Mouse (Mus musculus): Measurements from ENCODE around the gene Rhoa.
A peak's percentile ranks its signal among the peaks of the same experiment; 100 is the strongest.
"Not testable (repeated sequence)": the region's sequence is repeated elsewhere in the genome, so short reads cannot be mapped to it uniquely, and the experiment has no call there.

Gene Rhoa

GRCm38 (mm10) chr9:108287526-108288238 lies 18.2 kb upstream of the Rhoa start:
- not testable (repeated sequence) for DNase-seq (ENCODE audit: low spot score in 2 of 2)

DNA sequence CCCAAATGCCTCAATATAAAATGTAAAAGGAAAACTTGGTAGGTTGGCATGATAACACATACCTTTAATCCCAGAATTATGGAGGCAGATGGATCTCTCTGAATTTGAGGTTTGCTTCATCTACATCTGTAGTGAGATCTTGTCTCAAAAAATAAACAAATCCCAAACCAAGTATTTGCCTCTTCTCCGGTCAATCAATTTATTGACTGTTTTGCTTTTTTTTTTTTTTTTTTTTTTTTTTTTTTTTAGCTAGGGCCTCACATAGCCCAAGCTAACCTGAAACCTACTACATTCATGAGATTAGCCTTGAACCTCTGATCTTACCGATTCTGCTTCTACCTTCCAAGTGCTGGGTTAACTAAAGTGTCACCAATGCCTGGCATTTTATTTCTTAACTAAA lies 16.6 kb upstream of the Rhoa start:
- DNase-seq (ENCODE audit: low spot score in 2 of 2), result no peak

DNA sequence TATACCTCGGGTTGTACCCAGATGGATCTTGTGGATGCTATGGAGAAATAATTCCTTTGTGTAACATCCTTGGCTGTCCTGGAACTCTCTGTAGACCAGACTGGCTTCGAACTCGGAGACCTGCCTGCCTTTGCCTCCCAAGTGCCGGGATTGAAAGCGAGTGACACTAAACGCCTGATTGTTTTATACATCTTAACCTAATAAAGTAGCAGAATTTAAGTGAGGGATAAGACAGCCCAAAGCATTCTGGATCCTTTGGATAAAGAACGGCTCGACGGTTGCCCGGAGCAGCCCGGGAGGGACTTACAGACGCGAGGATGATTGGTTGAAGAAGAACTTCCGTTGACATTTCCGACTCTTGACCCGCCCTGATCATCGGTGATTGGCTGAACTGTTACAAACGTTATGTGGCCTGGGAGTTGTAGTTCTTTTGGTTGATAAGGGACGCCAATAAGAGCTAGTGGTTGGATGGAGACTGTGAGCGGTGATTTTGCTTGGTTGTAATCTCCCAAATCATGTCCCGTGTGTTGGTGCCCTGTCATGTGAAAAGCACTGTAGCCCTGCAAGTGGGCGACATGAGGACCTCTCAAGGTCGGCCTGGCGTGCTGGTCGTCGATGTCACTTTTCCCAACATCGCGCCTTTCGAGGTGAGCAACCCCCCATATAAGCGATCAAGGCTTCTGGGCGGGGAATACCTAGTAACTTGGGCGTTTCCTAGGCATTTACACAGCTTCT lies 15.7 kb upstream of the Rhoa start, which contains the start of gene Nicn1:
Gene Nicn1 (plus strand): TSS at position 414 of the 735 bp plus-strand sequence.
- DNase-seq (ENCODE audit: low spot score in 2 of 2), result peak; percentile 84 to 88

- no peak for DNase-seq (ENCODE audit: low spot score in 2 of 2)
These were observed 15.2 kb upstream of the Rhoa start for GRCm38 (mm10) chr9:108290773-108291172.

DNA sequence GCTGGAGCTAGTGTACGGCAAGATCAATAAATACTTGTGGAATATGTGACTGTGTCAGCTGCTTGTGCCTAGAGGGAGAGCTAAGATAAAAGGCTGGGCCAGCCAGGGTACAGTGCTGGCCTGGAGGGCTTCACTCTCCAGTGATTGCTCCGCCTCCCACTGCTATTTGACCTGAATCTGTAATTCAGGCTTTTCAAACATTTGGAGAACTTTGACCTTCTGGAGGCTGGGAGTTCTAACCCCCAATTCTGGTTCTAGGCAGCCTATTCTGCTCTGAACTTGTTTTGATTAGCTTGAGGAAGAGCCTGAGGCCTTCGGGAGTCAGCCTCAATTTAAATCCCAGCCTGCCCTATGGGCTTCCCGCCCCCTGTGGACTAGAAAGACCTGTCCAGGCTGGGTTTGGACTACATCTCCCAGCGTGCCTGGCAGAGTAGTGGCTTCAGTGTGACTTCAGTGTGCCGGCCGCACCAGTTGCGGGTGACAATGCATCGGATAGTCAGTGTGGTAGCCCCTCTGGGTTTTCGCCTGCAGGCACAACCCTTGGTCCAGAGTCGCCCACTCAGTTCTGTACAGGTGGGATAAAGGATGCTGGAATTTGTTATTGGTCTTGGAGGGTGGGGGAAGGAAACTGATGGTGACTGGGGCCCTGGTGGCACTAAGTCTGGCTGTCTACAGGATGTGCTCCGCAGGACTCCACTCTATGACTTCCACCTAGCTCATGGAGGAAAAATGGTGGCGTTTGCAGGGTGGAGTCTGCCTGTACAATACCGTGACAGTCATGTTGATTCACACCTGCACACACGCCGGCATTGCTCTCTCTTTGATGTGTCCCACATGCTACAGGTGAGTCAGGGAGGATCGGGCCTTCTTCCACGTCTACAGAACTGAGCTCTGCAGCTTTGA lies 9.2 kb upstream of the Rhoa start, which contains the start of gene Amt:
Gene Amt (plus strand): TSS at position 401 of the 903 bp plus-strand sequence.
- no peak for DNase-seq (ENCODE audit: low spot score in 2 of 2)

DNA sequence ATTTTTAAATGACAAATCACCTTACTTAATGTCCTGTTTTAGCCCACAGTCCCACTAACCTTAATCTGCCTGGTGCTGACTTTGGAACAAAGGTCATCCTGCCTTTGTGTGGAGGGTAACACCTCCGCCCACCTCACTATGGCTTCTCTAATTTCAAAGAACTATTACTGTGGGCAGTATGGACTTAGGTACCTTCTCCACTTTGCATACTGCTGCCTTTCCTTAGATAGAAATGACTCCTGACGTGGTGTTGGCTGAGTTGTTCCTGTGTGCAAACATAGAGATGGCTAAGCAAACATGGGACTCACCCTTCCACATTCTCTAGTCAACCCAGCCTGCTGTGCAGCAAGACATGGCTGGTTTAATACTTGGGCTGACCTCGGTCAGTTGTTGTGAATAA lies 4.1 kb upstream of the Rhoa start:
- DNase-seq (ENCODE audit: low spot score in 2 of 2), result no peak

DNA sequence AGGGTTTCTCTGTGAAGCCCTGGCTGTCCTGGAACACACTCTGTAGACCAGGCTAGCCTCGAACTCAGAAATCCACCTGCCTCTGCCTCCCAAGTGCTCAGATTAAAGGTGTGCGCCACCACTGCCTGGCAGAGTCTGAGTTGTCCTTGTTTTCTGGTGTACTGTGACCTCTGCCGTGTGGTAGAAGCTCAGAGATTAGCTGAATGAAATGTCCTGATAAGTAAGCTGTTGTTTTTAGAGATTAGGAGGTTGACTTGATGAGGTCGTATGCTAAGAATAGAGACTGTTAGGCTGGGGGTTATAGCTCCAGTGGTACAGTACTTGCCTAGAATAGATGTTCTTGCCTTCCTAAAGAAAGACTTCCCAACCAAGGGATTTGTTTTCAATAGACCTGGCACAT lies 1.2 kb upstream of the Rhoa start:
- no peak for DNase-seq (ENCODE audit: low spot score in 2 of 2)

GRCm38 (mm10) chr9:108305170-108305569 lies 759 bp upstream of the Rhoa start:
- no peak for DNase-seq (ENCODE audit: low spot score in 2 of 2)

DNA sequence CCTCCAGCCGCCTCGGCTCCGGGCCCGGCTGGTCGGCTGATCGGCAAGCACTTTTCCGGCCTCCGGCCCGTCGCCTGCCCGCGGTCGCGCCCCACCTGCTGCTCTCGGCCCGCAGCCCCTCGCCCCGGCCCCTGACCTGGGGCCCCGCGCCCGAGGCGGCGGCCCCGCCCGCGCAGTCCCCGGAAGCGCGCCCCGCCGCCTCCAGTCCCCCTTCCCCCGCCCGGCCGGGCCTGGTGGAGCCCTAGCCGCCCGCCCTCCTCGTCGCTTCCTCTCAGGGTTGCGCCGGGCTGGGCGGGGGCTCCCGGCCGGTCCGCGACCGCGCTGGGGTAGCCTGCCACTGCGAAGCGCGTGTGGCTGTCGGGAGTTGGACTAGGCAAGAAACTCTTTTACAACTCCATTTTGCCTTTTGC lies 647 bp downstream of the Rhoa start:
- DNase-seq (ENCODE audit: low spot score in 2 of 2), result peak; percentile 75 to 79

- DNase-seq (ENCODE audit: low spot score in 2 of 2), result no peak
These were observed 1.3 kb downstream of the Rhoa start for GRCm38 (mm10) chr9:108307021-108307807.

GRCm38 (mm10) chr9:108308141-108308540 lies 2.2 kb downstream of the Rhoa start:
- DNase-seq (ENCODE audit: low spot score in 2 of 2), result no peak

DNA sequence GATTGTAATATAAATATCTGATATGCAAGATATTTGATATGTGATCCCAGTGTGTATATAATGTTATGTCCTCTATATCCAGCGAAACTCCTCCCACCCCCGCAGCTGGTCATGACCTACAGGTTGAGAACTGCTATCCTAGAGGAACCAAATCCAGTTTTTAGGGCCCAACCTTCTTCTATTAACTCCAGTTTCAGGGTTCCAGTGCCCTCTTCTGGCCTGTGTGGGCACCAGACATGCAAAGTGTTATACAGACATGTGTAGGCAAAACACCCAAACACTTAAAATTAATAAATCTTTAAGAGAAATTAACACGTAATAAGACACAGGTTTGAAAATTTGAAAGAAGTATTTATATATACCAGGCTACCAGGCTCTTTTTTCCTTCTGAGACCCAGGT lies 11.6 kb downstream of the Rhoa start:
- DNase-seq (ENCODE audit: low spot score in 2 of 2), result no peak

GRCm38 (mm10) chr9:108318462-108318861 lies 12.5 kb downstream of the Rhoa start:
- no peak for DNase-seq (ENCODE audit: low spot score in 2 of 2)

- DNase-seq (ENCODE audit: low spot score in 2 of 2), result not testable (repeated sequence)
These were observed 16.1 kb downstream of the Rhoa start for GRCm38 (mm10) chr9:108322054-108322453.

DNA sequence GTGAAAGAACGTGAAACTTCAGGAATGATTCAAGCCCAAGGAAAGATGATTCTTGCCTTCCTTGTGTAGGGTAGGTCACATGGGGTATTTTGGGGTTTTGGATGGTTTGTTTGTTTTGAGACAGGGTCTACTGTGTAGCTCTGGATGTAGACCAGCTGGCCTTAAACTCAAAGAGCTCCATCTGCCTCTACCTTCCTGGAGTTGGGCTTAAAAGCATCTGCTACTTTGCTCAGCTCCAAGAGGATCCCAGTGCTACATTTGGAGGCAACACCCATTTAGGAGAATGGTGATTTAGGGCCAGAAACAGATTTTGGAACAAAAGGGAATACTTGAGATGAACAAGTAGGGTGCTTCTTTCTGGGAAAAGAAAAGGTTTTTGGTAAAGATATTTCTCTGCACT lies 18.9 kb downstream of the Rhoa start:
- DNase-seq (ENCODE audit: low spot score in 2 of 2), result no peak

- DNase-seq (ENCODE audit: low spot score in 2 of 2), result no peak
These were observed 19.9 kb downstream of the Rhoa start for GRCm38 (mm10) chr9:108325811-108326210.

DNA sequence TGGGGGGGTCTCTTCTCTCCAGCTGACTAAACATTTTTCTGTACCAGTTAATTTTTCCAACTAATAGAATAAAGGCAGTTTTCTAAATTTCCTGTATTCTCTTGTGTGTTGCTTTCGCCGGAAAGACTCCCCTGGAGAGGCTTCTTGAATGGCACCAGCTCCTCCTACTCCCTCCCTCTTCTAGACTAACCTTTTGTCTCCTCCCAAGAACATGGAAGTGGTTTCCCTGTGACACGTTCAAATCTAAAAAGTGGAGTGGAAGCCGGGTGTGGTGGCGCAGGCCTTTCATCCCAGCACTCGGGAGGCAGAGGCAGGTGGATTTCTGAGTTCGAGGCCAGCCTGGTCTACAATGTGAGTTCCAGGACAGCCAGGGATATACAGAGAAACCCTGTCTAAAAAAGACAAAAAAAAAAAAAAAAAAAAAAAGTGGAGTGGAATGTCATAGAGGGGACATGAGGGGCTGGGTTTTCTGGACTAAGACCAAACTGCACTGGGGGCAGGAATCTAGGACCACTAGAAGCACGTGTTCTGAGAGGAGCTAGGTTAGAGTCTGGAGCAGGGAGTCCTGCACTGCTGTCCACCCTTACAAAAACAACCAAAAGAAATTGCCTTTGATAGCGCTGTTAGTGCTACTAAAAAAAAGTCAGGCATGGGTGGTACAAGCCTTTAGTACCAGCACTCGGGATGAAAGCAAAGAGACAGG lies 32.1 kb downstream of the Rhoa start:
- DNase-seq (ENCODE audit: low spot score in 2 of 2), result no peak

GRCm38 (mm10) chr9:108338551-108338885 lies 32.6 kb downstream of the Rhoa start:
- no peak for DNase-seq (ENCODE audit: low spot score in 2 of 2)

DNA sequence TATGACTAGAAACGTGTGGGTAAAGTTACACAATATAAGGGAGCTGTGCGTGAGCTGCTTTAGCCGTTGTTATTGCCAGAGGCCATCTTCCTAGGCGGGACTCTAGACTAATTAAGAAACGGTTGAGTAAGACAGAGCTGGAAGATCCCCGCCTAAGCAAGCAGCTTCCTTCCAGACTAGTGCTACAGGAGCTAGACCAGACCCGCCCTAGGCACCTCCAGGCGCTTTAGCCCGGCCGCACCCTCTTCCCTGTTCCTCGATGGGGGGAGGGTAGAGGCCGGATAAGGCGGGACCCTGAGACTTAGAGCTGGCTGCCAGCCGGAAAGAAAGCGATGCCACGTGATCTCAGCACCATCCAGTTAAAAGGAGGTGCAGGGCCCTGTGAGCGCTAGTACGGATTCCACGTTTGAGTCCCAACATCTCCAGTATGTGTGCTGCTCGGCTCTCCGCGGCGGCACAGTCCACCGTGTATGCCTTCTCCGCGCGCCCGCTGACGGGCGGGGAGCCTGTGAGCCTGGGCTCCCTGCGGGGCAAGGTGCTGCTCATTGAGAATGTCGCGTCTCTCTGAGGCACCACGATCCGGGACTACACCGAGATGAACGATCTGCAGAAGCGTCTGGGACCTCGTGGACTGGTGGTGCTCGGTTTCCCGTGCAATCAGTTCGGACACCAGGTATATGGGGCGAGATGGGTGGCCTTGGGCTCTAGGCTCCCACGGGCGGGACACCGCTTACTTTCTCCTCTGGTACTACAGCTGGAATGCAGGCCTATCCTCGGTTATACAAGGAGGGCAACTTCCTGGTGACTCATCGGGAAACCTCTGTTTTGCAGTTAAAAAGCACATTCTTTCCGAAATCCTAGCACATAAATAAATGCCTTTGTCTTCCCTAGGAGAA lies 33.2 kb downstream of the Rhoa start, which contains the start of gene Gpx1:
Gene Gpx1 (plus strand): TSS at position 18 of the 896 bp plus-strand sequence.
- peak; percentile 92 for DNase-seq (ENCODE audit: low spot score in 2 of 2)

DNA sequence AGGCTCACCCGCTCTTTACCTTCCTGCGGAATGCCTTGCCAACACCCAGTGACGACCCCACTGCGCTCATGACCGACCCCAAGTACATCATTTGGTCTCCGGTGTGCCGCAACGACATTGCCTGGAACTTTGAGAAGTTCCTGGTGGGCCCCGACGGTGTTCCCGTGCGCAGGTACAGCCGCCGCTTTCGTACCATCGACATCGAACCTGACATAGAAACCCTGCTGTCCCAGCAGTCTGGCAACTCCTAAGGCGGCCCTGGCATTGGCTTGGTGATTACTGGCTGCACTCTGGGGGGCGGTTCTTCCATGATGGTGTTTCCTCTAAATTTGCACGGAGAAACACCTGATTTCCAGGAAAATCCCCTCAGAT lies 33.9 kb downstream of the Rhoa start:
- no peak for DNase-seq (ENCODE audit: low spot score in 2 of 2)

Measured in urinary bladder, postnatal 4 days (tissue).